Mouse (Mus musculus) 3134 (cell line): ENCODE results near the gene Elk3.

ENCODE experiments used
- DNase-seq: peaks from one replicate; pipeline ENCODE4 v3.0.0-alpha.2; 2011; ENCODE audit warnings: low spot score; ENCODE audit not compliant: insufficient read length; ENCODE audit errors: extremely low read depth

Elk3 gene

DNA sequence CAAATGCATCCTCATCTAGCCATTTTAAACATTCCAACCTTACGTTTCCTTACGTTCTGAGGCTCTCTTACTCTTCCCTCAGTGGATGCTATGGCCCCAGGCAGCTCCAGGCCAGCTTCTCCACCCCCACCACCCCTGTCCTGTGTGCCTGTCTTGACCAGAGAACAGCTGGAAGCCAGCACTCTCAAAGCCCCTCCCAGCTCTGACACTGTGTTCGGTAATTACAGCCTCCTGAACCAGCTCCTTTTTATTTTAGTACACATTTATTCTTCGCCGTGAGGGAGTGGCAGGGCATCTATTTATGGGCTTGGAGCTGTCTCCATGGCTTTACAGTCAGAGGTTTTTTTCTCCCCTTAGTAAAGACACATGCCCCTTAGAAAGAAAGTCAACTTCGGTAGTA is 63.0 kb downstream of the Elk3 start:
- no peak for DNase-seq

DNA sequence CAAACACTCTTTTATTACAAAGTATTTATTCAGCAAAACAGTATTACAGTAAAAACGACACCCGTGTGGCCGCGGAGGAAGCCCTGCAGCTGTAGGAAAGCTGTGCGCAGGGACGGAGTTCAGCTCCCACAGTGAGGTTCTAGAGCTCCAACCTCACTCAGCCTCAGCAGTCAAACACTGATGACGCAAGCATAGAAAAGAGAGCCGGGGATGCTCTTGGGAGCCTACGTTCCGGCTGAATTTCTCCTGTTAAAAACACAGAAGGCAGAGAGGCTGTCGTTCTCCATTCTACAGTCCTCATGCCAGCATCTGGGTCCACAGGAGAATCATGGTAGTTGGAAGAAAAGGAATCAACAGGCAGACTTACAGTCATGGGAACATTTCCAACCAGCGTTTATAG is 63.5 kb downstream of the Elk3 start:
- DNase-seq = no peak

DNA sequence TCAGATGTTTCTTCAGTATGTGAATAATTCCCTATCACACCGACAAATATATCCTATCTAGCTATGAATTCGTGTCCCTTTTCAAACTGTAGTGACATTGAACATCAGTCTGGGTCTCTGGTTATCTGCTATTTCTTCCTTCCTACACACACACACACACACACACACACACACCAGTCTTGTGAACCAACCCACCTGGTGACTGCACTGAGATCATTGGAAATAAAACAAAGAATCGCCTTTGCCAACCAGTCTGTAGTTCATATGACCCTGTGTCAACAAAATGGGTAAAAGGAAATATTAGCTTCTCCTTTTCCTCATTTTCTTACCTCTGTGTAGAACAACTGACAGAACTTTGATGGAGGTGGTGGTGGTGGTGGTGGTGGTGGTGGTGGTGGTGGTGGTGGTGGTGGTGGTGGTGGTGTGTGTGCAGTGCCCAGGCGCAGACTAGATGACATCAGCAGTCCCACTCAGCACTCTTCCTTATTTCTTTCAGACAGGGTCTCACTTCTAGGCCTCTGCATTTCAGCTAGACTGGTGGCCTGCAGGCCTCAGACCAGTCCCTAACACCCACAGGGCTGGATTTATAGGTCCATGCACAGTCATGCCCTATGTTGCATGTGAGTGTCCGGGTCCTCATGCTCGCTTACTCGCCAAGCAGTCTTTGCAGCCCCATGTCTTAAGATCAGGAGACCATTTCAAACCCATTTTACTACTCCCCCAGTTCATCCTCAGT is 64.6 kb downstream of the Elk3 start:
- DNase-seq = no peak

DNA sequence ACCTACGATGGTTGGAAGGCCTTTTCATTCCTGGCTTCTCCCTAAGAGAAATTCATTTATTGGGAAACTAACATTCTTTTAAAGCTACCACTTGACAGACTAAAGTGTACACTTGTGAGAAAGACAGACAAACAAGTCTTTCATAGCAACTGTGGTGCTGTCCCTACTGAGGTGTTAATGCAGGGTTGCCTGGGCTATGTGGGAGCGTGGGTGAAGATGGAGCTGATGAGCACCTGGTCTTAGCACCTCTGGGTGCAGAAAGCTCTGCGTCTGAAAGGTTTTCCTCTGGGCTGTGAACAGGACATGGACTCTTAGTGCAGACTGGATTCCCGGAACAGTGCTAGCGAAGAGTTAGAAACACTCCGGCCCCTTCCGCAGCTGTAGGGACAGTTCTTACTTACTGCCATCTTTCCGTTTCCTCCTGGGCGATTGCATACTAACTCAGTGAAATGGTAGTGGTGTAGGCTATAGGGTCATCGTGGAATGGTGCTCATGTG is 66.7 kb downstream of the Elk3 start:
- DNase-seq = no peak

DNA sequence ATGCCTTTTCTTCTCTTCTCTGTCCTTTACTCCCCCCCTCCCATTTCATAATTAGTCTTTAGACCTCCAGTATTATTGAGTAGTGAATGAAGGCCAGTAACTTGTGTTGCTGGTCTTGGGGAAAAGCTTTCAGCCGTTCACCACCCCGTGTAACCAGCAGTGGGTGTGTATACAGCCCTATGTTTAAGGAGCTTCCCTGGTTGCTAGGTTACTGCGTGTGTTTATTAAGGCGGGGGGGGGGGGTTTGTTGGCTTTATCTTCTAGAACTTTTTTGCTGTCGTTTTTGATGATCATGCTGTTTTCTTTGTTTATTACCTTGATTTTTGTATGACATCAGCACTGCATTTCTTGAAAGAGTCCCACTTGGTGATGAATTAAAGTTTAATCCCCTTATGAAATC is 68.1 kb downstream of the Elk3 start:
- no peak for DNase-seq

DNA sequence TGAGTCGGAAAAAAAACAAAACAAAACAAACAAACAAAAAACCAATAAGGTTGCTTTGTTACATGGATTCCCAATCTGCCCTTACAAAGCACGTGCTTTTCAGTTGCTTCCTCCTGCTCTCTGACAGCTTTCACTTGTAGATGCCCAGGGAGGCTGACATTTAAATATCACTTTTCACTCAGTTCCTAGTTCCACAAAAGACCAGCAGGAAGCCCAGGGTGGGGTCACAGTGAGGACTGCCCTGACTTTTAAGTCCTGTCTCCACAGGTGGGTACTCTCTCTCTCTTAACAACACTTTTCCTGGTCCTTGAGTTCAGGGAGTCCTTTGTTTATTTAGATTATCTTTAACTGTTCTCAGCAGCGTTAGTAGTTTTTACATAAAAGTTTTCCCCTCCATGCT is 68.7 kb downstream of the Elk3 start:
- no peak for DNase-seq

DNA sequence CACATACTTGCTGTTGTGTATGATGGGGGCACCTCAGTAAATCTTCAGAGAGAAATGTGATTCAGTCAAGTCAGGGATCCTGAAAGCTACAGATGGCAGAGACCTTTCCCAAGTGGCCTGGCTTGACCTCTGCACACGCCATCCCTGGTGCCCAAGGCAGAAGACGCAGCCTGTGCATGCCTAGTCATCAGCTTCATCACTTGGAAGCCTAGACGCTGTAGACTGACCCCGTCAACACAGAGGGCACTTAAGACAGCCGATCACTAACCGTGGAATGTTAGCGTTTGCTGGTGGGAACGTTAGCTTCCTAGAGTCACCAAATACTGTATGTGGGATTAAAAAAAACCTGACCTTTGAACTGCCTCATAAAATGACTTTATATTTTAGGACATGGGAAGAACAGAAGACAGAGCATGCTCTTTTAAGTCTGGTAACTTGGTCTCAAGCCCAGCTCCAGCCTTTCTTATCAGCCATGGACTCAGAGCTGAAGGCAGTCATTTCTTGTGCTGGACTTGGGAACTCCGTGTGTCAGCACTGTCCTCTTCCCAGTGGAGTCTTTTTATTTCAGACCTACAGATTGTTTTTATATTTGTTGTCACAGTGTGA is 71.6 kb downstream of the Elk3 start:
- DNase-seq = no peak

DNA sequence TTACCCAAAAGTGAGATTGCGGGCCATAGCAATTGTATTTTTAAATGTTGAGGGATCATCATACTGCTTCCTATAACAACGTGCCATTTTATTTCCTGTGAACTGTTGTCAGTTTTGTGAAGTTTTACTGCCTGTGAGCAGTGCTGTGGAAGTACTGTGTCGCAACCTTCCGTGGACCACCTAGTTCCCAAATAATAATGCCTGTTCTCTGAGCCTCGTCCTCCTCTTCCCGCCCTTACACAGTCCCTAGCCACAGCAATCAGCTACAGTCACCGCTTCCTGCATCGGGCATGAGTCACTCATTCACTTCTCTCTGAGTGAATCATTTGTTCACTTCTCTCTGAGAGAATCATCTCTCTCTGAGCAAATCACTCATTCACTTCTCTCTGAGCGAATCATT is 76.2 kb downstream of the Elk3 start:
- no peak for DNase-seq

DNA sequence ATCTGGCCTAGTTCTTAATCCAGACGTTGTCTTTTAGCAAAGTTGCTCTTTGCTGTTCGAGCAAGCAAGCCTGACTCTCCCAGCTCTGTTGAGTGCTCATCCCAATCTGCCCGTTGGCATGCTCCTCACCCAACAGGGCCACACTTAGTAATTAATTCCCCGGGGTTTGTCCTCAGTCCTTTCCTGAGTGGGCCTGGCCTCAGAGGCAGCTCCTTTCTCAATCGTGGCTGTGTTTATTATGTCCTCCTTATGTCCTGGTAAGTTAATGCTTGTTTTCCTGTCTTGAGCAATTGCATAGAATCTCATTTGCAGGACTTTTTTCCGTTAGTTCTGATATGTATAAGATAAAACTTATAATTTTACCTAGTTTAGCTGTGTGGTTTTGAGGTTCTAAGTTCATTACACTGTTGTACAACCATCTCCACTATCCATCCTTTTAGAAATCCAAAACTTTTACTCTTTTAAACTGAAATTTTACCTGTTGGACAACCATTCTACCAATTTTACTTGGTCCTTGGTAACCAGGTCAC is 77.2 kb downstream of the Elk3 start:
- DNase-seq = no peak

DNA sequence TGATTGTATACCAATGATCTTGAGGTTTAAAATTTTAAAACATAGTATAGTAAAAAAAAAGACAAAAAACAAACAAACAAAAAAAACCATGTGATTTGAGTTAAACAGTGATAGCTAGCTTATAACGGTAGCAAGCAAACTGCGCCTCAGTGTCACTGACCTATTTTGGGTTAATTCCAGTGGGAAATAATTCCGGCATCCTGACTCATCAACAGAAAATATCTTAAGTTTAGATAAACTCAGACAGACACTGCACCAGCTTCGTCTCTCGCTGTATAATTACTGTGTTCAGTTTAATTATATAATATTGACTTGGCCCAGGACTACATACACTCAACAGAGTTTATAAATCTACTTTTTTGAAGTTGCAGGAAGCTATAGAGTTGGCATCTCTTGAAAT is 79.0 kb downstream of the Elk3 start:
- no peak for DNase-seq

DNA sequence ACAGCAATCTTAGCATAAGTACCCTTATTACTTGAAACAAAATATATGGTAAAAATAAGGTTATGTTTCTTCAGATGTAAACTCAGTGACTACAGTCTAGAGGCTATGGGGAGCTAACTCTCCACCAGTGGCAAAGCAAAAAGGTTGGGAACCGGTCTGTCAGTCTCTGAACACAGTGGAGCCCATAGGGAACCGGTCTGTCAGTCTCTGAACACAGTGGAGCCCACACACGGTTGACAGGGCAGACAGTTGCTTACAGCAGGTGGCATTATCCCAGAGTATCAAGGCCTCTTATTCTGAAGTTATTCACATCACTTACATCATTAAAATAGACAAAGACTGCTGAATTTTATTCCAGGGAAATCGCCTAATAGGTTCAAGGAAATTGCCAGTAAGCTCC is 79.4 kb downstream of the Elk3 start:
- DNase-seq = no peak

DNA sequence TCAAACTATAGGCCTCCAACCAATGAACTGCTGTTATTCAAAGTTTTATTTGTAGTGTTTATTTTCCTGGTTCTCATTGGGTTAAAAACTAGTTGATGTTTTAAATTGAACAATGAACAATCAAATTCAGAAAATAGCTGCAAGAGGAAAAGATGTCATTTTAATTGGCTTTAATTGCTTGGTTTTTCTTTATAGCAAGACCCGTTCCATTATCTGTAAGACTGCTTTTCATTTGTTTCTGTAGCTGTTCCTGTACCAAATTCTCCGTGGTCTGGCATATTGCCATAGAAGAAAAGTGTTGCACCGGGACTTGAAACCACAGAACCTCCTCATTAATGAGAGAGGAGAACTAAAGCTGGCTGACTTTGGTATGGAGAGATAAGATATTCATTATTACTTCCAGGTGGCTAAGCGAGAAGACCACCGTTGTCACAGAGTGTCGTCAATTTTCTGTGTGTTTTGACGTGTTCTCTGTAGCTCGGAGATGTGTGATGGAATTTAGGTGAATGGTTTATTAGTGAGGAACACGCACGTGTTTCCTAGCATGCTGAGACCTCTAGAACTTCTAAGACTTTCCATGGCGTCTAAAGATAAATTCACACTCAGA is 82.4 kb downstream of the Elk3 start:
- no peak for DNase-seq

DNA sequence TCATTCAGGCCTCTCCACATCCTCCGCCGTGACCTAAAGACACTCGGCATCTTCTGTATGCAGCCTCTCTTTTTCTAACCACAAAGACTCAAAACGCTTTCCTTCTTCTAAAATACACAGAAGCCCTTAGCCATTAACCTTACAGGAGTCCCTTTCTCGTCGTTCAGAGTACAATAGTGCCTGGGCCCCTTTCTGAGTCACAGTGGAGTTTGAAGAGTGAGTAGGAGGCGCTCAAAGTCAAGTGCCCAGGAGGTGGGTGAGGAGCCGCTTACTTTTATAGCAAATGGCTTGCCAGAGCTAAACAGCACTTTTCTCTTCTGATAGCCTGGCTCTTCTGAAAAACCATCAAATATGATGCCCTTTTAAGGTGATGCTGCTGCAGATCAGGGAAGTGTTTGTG is 83.0 kb downstream of the Elk3 start:
- no peak for DNase-seq

DNA sequence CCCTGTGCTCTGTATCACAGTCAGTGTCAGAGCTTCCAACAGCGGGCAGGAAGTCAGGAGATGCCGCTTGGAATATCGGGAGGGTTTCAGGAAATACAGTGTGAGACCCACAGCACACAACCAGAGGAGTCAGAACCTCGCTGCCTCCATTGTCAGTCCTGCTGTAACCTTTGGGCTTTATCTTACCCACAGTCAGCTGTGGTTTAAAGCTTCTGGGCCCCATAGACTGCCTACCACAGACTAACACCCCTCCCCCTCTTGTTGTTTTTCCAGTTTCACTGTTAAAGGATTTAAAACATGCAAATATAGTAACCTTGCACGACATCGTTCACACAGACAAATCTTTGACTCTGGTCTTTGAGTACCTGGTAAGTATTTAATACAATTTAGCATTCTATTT is 85.2 kb downstream of the Elk3 start:
- no peak for DNase-seq

DNA sequence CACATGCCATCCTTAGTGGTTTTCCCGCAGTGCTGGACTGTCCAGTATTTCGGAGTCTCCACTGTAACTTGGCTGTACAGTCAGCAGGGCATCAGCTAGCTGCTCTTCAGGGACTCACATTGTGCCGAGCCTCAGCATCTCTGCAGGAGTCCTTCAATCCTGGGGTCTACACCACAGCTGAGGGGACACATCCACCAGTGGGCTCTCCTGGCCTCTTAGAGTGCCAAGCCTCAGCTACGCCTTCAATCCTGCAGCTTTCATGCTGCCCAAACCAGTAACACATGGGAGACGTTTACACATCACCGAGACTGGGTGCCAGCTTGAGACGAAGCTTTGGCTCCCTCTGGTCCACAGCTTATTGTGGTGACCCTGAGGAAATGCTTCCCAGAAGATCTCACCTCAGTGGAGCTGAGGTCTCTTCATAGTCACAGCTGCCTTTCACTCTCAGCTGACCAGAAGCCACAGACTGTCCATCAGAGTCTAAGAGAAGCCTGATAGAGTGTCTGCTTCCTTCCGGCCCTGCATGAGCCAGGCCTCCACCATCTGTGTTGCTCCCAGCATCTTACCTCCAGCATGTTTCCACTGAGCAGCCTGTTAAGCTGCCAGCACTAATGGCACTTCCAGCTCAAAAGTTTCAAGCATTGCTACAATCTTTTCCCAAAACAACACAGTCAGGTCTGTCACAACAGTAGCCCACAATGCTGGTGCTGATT is 95.7 kb downstream of the Elk3 start:
- DNase-seq = no peak

DNA sequence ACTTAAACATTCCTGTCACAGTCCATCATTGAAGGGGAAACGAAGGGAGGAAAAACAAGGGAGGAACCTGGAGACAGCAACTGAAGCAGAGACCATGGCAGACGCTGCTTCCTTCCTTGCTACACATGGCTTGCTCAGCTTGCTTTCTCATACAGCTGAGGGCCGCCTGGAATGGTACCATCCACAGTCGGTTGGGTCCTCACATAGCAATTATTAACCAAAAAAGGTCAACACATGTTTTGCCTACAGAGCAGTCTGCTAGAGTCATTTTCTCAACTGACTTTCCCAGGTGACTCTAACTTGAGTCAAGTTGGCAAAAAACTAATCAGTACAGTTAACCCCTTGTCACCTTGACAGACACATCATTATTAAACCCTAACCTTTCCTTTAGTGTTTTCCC is 96.7 kb downstream of the Elk3 start:
- no peak for DNase-seq

DNA sequence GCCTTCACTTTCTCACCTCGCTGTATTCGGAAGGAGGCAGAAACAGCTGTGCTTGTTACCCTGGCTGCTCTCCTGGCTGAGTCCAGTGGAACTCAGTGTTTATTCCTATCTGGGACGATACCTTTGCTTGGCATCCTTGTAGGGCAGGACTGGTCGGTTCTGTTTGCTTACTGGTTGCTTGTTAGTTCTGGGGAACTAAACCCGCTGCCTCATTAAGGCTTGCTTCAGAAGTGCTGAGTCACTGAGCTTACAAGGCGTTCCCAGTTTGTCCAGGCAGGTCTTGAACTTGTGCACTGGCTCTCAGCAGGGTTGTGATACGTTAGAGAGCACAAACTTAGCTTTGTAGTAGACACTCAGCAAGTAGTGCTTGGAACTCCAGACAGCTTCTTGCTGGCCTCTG is 97.6 kb downstream of the Elk3 start:
- DNase-seq = no peak

DNA sequence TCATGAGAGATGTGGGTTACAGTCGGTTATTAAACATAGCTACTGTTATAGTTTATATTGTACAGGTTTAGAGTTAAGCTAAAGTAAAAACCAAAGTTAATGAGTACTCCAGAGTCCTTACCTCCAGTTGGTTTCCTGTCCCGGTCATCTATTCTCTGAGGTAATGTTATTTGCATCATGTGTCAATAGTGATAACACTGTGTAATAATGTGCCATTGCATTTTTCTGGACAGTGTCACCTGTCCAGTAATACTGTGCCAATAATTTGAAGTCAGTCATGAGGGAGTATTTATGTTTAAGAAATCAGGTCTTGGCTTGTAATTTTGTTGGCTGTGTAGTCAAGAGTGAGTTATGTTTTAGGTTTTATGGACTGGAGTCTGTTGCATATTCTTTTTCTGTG is 98.2 kb downstream of the Elk3 start:
- no peak for DNase-seq

DNA sequence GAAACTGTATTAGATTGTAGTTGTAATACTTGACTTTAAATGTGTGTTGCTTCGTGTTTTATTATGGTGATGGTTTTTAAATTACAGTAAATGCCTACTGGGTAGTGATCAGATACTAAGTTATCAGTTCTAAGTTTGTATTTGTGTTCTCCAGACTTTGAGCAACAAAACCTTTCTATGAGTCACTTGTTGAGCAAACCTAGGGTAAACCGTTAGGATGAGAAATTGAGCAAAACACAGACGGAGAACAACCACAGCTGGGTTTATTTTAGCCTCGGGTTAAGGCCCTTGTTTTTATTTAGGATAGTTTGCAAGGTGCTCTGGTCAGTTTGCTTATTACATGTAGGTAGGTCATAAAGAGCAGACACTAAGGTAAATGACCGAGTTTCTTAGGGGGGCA is 103.8 kb downstream of the Elk3 start:
- DNase-seq = no peak

DNA sequence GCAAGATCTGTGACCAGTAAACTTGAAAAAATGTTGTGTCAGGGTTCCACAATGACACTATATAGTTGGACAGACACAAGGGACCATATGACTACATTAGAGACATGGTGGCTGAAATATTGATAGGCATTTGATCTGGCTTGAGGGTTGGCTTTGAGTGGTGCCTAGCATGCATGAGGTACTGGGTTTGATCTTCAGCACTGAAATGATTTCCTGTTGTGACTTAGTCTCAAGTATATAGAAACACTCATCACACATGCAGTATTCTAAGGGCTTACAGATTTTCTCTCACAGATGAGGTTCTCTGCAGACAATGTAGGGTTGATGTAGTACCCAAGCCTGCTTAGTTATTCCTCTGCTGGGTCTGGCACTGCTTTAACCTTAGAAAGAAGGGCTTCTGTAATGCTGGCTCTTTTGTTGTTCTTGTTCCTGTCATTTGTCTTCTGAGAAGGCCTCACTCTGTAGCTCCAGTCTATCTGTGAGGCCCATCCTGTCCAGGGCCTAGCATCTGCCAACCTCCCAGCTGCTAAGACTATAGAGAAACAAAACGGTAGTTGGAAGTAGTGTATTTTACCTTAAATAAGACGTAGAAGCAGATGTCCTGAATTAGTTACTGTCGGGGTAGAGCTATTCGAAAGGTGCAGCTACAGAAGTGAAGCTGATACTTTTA is 105.5 kb downstream of the Elk3 start:
- DNase-seq = no peak
